Mouse (Mus musculus): Measurements from ENCODE around the gene Acot7.
A peak's percentile ranks its signal among the peaks of the same experiment; 100 is the strongest.

Gene Acot7

GRCm38 (mm10) chr4:152212091-152212505 lies 34.2 kb downstream of the Acot7 start:
- DNase-seq (ENCODE audit: low spot score), result peak; percentile 64

DNA sequence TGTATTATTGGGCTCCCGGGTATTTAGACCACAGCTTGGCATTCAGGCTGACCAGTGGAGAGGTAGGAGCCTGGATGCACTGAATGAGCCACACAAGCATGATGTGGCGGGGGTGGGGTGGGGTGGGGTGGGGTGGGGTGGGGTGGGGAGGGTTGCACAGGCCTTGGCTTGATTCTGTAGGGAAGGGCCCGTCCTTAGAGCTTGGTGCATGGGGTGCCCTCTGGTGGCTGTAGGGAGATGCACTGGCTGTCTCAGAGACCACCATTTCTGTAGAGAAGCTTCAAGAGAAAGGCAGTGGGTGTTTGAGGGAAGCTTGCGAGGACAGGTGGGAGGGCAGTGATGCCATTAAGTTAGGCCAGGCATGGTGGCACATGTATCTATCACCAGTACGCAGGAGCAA lies 34.6 kb downstream of the Acot7 start:
- peak; percentile 61 for DNase-seq (ENCODE audit: low spot score)

DNA sequence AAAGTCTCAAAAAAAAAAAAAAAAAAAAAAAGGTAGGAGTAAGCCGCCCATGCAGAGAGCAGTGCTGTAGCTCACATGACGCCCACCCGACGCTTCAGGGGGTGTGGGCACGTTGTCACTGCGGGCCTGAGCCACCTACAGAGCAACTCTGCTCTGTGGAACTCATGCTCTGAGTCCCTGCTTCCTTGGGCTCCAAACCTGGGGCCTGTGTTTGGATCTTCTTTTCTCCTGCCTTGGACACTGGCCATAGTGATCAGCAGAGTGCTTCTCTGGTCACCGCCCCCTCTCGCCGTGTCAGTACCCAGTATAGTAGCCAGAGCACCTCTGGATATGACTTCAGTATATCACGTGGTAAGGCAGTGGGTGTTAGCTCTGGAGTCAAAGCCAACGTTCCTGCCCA lies 35.0 kb downstream of the Acot7 start:
- DNase-seq (ENCODE audit: low spot score), result no peak

GRCm38 (mm10) chr4:152213760-152214480 lies 36.0 kb downstream of the Acot7 start:
- peak; percentile 87 for DNase-seq (ENCODE audit: low spot score)

GRCm38 (mm10) chr4:152214871-152215415 lies 37.0 kb downstream of the Acot7 start:
- peak; percentile 76 for DNase-seq (ENCODE audit: low spot score)

DNA sequence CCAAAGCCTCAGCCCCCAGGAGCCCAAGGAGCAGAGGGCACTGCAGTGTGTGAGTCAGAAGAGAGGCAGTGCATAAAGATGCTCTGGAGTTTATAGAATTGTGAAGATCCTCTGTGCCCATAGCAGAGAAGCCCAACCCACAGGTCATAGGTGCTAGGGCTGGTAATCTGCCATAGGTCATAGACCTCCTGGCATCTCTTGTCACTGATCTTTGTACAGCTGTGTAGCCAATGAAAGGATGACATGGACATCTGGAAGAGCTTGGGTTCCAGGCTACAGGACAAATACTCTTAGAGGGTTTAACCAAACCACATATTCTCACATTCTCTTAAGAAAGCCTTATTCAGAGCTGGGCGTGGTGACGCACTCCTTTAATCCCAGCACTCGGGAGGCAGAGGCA lies 41.7 kb downstream of the Acot7 start:
- no peak for DNase-seq (ENCODE audit: low spot score)

- DNase-seq (ENCODE audit: low spot score), result no peak
These were observed 43.0 kb downstream of the Acot7 start for GRCm38 (mm10) chr4:152220771-152221410.

DNA sequence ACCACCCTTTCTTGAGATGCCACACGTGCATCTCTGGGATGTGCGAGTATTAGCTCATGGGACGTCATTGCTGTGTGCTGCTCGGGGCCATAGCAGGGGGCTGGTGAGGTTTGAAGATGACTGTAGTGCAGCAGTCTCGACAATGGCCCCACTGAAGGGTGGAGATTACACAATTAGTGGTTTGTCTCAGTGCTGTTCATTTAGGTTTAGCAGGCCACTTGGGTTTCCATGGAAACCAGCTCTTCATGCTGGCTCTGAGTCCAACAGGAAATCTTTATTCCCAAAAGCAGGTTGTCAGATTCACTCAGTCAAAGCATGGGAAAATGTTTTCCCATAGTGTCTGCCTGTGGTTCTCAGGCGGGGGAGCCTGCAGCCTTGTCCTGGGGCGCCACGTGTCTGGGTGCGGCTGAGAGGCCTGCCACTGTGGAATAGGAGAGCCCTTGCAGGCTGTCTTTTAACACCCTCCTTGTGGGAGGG lies 43.5 kb downstream of the Acot7 start:
- no peak for DNase-seq (ENCODE audit: low spot score)

- DNase-seq (ENCODE audit: low spot score), result no peak
These were observed 44.2 kb downstream of the Acot7 start for GRCm38 (mm10) chr4:152222111-152222510.

DNA sequence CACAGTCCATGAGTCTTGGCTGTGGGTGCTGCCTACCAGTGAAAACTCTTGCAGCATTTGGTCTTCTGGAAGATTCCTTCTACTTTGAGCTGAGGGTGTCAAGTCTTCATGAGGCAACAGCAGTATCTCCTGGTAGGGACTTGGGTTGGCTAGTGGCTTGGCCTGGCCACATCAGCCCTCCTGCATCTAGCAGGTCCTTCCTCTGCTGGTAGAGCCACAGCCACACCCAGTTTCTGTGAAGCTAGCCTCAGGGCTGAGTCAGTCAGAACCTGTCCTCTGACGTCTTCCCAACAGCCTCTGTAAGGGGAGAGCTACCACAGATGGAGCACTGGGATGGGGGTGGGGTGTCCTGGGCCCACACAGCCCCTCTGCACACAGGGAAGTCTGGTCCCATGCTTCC lies 44.6 kb downstream of the Acot7 start:
- no peak for DNase-seq (ENCODE audit: low spot score)

DNA sequence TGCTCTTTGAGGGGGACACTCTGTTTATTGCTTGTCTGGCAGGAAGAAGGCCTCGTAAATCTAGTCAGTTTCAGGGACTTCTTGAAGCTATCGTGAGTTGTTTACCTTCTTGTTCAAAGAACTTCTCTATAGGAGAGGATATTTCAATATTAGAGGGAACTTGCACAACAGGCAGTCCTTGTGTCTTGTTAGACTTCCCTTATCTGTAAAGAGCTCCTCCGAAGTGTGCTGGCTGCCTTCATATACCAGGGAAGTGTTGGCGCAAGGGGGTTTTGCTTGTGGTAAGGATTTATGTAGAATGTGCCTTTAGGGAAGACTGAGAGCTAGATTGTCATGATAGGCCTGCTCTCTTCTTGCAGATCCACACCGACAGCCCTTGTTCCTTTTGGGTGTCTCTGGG lies 46.2 kb downstream of the Acot7 start:
- DNase-seq (ENCODE audit: low spot score), result no peak

GRCm38 (mm10) chr4:152226901-152227486 lies 49.1 kb downstream of the Acot7 start:
- DNase-seq (ENCODE audit: low spot score), result no peak

- peak; percentile 70 for DNase-seq (ENCODE audit: low spot score)
These were observed 50.0 kb downstream of the Acot7 start for GRCm38 (mm10) chr4:152227749-152228527.

DNA sequence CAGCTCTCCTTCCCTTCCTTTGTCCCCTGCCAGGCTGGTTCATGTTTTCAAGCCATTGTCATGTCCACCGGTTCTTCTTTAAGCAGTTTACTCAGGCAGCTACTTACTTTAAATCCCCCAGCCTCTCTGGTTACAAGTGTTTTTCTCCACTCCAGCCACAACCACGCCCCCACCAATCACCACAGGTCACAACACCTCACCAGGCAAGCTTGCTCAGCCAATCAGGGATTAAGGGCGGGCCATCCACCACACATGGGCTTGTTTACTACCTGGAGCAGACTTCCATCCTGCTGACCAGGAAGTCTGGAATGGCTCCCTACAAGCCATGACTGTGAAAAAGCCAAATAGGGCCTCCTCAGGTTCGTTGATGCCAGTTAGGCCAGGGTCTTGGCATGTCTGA lies 52.4 kb downstream of the Acot7 start:
- DNase-seq (ENCODE audit: low spot score), result peak; percentile 16

DNA sequence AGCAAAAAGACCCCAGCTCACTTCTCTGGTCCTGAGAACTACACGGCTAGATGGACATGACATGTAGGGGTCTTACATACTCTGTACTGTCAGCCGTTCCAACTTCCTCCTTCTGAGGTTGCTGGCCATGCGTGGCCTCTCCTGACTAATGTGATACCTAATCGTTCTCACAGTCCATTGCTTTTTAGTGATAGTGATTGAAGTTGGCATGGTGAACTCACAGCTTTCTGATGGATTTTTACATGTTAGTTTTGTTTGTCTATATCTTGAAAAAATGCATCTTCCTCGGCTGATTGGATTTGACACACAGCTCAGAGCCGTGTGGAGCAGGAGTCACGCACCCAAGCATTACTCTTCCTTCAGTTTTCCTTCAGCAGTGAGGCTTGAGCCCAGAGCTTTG lies 53.4 kb downstream of the Acot7 start:
- DNase-seq (ENCODE audit: low spot score), result no peak

DNA sequence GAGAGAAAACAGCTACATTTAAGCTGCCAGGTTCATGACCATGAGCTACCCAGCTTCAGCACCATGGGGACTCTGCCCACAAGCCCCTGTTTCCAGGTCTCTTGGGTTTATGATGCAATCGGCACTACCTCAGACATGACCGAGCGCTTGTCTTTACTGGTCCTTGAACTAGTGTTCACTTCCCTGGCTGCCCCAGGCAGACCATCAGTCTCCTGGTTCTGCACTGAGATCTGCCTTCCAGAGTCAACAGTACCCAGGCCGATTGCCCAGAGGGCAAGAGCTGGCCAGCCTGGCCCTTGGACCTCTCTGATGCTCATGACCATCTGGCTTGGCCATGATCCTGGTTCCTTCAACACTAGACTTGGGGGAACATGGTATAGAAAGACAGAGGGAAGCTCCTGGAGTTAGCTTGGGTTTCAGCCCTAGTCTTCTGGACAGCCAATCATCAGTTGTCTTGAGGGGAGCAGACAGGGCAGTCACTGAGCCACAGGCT lies 54.5 kb downstream of the Acot7 start:
- DNase-seq (ENCODE audit: low spot score), result no peak

DNA sequence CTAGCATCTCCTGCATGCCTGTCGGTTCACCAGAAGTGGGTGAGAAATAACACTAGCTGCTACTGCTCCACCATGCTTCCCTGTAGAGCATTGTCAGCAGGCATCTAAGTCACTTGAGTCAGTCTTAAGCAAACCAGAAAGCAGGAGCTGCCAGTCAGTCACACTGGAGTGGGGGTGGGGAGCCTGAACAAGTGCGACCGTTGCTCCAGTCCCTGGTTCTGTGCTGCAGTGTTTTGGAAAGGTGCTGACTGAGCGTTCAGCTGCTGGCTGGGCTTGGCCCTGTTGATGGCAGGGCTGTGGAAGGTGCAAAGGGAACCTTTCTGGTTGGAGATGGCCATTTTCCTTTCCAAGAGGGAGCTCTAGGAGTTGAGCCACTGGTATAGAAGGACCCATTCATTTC lies 62.0 kb downstream of the Acot7 start:
- peak; percentile 62 for DNase-seq (ENCODE audit: low spot score)

- no peak for DNase-seq (ENCODE audit: low spot score)
These were observed 65.4 kb downstream of the Acot7 start for GRCm38 (mm10) chr4:152243241-152243891.

- no peak for DNase-seq (ENCODE audit: low spot score)
These were observed 66.0 kb downstream of the Acot7 start for GRCm38 (mm10) chr4:152243969-152244368.

DNA sequence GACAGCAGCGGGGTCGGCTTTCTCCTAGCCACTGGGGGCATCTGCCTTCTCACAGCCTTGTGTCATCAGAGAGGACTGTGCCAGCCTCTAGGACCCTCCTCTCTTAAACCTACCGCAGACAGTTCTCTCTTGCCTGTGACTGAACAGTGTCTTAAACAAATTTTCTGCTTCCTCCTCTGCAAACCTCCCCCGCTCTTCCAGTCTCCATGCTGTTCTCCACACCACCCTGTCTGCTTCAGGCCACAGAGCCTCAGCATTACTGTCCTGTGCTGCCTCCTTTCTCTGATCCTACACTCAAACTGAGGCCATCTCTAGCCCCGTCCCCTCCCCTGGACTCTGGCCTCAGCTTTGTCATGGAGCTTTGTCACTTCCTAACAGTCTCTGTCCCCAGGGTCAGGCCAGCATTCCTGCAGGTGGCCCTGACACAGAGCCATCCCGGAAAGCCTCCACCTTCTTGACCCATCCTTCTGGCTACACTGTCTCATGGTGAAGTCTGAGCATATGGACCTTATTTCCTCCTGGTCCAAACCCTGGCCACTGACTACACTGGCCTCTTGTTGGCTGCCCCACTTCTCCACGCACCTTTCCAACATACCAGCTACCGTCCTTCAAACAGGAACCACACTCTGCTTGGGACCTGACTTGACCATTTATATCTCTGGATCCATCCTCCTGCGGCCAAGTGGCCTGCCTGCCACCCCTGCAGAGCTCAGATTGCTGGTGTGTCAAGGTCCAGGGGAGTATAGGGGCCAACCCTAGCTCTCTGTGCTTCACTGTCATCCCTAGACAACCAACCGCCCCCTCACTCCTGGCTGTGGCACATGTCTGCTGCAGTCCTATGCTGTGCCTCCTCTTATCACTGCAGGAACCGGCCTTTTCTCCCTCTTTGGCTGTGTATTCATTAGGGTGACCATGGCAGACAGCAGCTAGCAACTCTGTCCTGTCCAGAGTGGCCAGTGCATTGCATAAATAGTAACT lies 66.9 kb downstream of the Acot7 start:
- peak; percentile 50 for DNase-seq (ENCODE audit: low spot score)

All from yolk sac, embryonic 10.5 days (tissue).